Mouse (Mus musculus): ENCODE results near the gene Usp2.

DNA sequence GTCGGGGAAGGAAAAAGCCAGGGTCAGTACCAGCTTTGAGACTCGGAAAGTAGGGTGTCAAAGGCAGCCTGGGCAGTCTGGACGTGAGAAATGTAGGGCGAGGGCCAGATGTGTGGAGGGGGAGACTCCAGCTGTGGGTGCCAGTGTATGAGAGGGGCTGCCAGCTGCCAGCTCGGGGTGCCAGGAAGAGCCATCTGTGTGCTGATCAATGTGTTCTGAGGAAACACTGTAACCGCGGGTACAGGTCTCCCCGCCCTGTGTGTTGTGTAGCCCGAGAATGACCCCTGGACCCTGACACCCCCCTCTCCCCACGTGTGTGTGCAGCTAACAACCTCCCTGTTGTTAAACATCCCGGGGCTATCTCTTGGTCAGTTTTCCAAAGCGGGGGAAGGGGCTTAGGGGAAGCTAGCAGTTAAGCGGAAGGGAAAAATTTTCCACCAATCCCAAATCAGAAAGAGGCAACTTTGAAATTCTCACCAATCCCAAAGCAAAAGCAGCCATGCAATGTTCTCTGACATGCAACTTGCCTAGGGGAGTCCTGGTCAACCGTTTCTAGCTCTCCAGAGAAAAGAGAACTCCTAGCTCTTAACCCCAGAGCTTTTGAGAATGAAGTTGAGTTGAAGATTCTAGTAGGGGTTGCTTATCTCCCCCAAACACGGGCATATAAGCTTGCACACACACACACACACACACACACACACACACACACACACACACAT is 579 bp downstream of the Usp2 start:
- no peak for TF ChIP-seq TAL1 (conservative IDR thresholded peaks at IDR 0.05; ENCODE audit: low read depth, low read length)
- no peak for TF ChIP-seq CTCF (IDR thresholded peaks at IDR 0.05; ENCODE audit: low read depth, low read length)
- no peak for TF ChIP-seq GATA1 (IDR thresholded peaks at IDR 0.05; ENCODE audit: borderline replicate concordance, low read length)
- TF ChIP-seq POLR2AphosphoS5 (IDR thresholded peaks at IDR 0.05; ENCODE audit: insufficient replicate concordance, low read depth, low read length): no peak
